Mouse (Mus musculus): ENCODE results near the gene Tyrp1. TPM values are rescaled to one million over a fixed set of nuclear protein-coding genes. Genes with fewer than 3 reads are reported as not detected.

Tyrp1 gene
- total RNA-seq, 2 experiments from 2014 or later, result not detected

GRCm38 (mm10) chr4:80891004-80891403, 57.1 kb downstream of the Tyrp1 start:
- no peak for ATAC-seq (ENCODE audit: poor library complexity, severe bottlenecking)

- ATAC-seq (ENCODE audit: poor library complexity, severe bottlenecking), result no peak
These were observed 61.5 kb downstream of the Tyrp1 start for GRCm38 (mm10) chr4:80895278-80895894.

Other genes with a start within 250 kb of the Tyrp1 start
- gene Lurap1l, start 76.5 kb downstream of the Tyrp1 start, total RNA-seq (2015), result not detected in 2 replicates
- not detected in 2 replicates for gene Lurap1l, start 76.5 kb downstream of the Tyrp1 start, total RNA-seq (2017)

All from megakaryocyte, adult 5-6 weeks (primary cell).